ENCODE assay signal across 8 mouse cellular contexts in genomic region chr2:60283208-60283750, GRCm38 (mm10). TPM values are rescaled to one million over a fixed set of nuclear protein-coding genes. Genes with fewer than 3 reads are reported as not detected.
A peak's percentile ranks its signal among the peaks of the same experiment; 100 is the strongest.
DNase-seq lines count a peak whose midpoint lies in the region; ATAC-seq and TF ChIP-seq lines count a peak whose summit lies in the region.

No protein-coding gene starts in this region.

- H3K4me2 ChIP-seq in embryonic facial prominence, embryonic 13.5 days, result peak overlapping the region; percentile 95
- peak overlapping the region; percentile 85 for H3K4me2 ChIP-seq in intestine, embryonic 14.5 days (ENCODE audit: low read length)
- peak overlapping the region; percentile 82 for H3K4me2 ChIP-seq in midbrain, embryonic 12.5 days (replicated peaks)

- peak overlapping the region; percentile 99 for H3K27ac ChIP-seq in liver, adult 2 months (replicated peaks; ENCODE audit: insufficient read depth, low read depth, low read length)
- peak overlapping the region; percentile 72 for H3K27ac ChIP-seq in embryonic facial prominence, embryonic 13.5 days
- no peak overlapping the region for H3K27ac ChIP-seq in intestine, embryonic 14.5 days (ENCODE audit: low read depth)
- no peak overlapping the region for H3K27ac ChIP-seq in midbrain, embryonic 12.5 days (replicated peaks)

- peak overlapping the region; percentile 79 for H3K4me3 ChIP-seq in liver, adult 2 months (ENCODE audit: insufficient read depth, low read depth, low read length)
- peak overlapping the region; percentile 59 for H3K4me3 ChIP-seq in embryonic facial prominence, embryonic 13.5 days
- H3K4me3 ChIP-seq in intestine, embryonic 14.5 days (ENCODE audit: low read depth, low read length), result peak overlapping the region; percentile 47
- H3K4me3 ChIP-seq in midbrain, embryonic 12.5 days, result peak overlapping the region; percentile 39

- TF ChIP-seq CTCF in liver, adult 2 months (IDR thresholded peaks at IDR 0.05; ENCODE audit: low read depth, low read length), result no peak

- H3K9me3 ChIP-seq in embryonic facial prominence, embryonic 13.5 days, result no peaks in the 10 kb centered on the region
- no peaks in the 10 kb centered on the region for H3K9me3 ChIP-seq in intestine, embryonic 14.5 days (ENCODE audit: control insufficient read depth, low read length)
- no peaks in the 10 kb centered on the region for H3K9me3 ChIP-seq in midbrain, embryonic 12.5 days

- H3K36me3 ChIP-seq in liver, adult 2 months (ENCODE audit: control insufficient read depth, insufficient read depth, low read length), result peaks cover 24% of the 10 kb centered on the region
- H3K36me3 ChIP-seq in embryonic facial prominence, embryonic 13.5 days, result peaks cover 1% of the 10 kb centered on the region; the same call in 1 of the 2 replicates
- H3K36me3 ChIP-seq in intestine, embryonic 14.5 days (ENCODE audit: control insufficient read depth, insufficient read depth, low read length), result no peaks in the 10 kb centered on the region
- no peaks in the 10 kb centered on the region for H3K36me3 ChIP-seq in midbrain, embryonic 12.5 days

- ATAC-seq in embryonic facial prominence, embryonic 13.5 days (ENCODE audit: insufficient number of reproducible peaks, insufficient read depth, low FRiP score, low TSS enrichment, low read depth), result no peak; the same call in 1 of the 2 replicates
- no peak for ATAC-seq in intestine, embryonic 14.5 days (replicated peaks; ENCODE audit: low FRiP score, low TSS enrichment, low read depth)
- no peak for ATAC-seq in midbrain, embryonic 12.5 days (ENCODE audit: low FRiP score, low read depth)
- ATAC-seq in erythroid progenitor cell, adult 5-6 weeks (replicated peaks; ENCODE audit: low FRiP score, poor library complexity, severe bottlenecking), result no peak

- 2% methylated on average over 9 of the region's 9 CpGs for WGBS in liver, adult 2 months
- 2% methylated on average over 9 of the region's 9 CpGs for WGBS in embryonic facial prominence, embryonic 13.5 days
- WGBS in intestine, embryonic 14.5 days, result 11% methylated on average over 9 of the region's 9 CpGs
- WGBS in midbrain, embryonic 12.5 days, result 3% methylated on average over 9 of the region's 9 CpGs

- TF ChIP-seq POLR2A in liver, adult 2 months (IDR thresholded peaks at IDR 0.05; ENCODE audit: extremely low read depth, insufficient read depth, low read length), result no peak

- H3K9ac ChIP-seq in liver, adult 2 months (ENCODE audit: low read depth, low read length), result peak overlapping the region; percentile 94
- H3K9ac ChIP-seq in embryonic facial prominence, embryonic 13.5 days, result peak overlapping the region; percentile 77
- peak overlapping the region; percentile 46 for H3K9ac ChIP-seq in intestine, embryonic 14.5 days (ENCODE audit: low read length)
- H3K9ac ChIP-seq in midbrain, embryonic 12.5 days (replicated peaks), result peak overlapping the region; percentile 46

- no peaks in the 10 kb centered on the region for H3K27me3 ChIP-seq in liver, adult 2 months (ENCODE audit: control insufficient read depth, insufficient read depth, low read length)
- H3K27me3 ChIP-seq in embryonic facial prominence, embryonic 13.5 days, result no peaks in the 10 kb centered on the region
- 0 out of 2 replicates have a peak, but pooled peaks cover 3% of the 10 kb centered on the region for H3K27me3 ChIP-seq in intestine, embryonic 14.5 days (replicated peaks; ENCODE audit: control insufficient read depth, insufficient read depth, low read length)
- peaks cover 31% of the 10 kb centered on the region for H3K27me3 ChIP-seq in midbrain, embryonic 12.5 days

- H3K79me2 ChIP-seq in liver, adult 2 months (ENCODE audit: control insufficient read depth, insufficient read depth, low read length), result peaks cover 24% of the 10 kb centered on the region

- peak; percentile 73 for DNase-seq in liver, adult 2 months (ENCODE audit: extremely low read depth, low read depth, low spot score)
- DNase-seq in liver, result no peak
- no peak for DNase-seq in intestine, embryonic 14.5 days (ENCODE audit: low spot score)
- no peak for DNase-seq in spleen, adult 18-20 months
- no peak for DNase-seq in thymus, adult 18-20 months

- H3K4me1 ChIP-seq in liver, adult 2 months (ENCODE audit: control insufficient read depth, insufficient read depth, low read length), result peaks cover 18% of the 10 kb centered on the region
- H3K4me1 ChIP-seq in embryonic facial prominence, embryonic 13.5 days, result peaks cover 15% of the 10 kb centered on the region
- H3K4me1 ChIP-seq in intestine, embryonic 14.5 days (replicated peaks; ENCODE audit: control insufficient read depth, insufficient read depth, low read length), result peaks cover 10% of the 10 kb centered on the region
- H3K4me1 ChIP-seq in midbrain, embryonic 12.5 days, result peaks cover 12% of the 10 kb centered on the region

RNA-seq across cellular contexts. Expression of gene Cd302, which starts 1.0 kb away (rescaled TPM):
- 440 and 468 TPM in 2 replicates for total RNA-seq in liver, adult 2 months (2014; rRNA removed)
- 200 and 218 TPM in 2 replicates for polyA plus RNA-seq in liver, adult 2 months (2012; rRNA removed)
- 55.0 and 55.3 TPM in 2 replicates for polyA plus RNA-seq in embryonic facial prominence, embryonic 13.5 days (2015; fragmentation: Nextera tagmentation; extraction: Ambion mirVana)
- polyA plus RNA-seq in intestine, embryonic 14.5 days (2014; fragmentation: Nextera tagmentation; extraction: Ambion mirVana), result 27.3 and 27.5 TPM in 2 replicates
- polyA plus RNA-seq in midbrain, embryonic 12.5 days (2016; fragmentation: Nextera tagmentation; extraction: Ambion mirVana), result 15.5 and 18.2 TPM in 2 replicates
- 15.5 and 37.7 TPM in 2 replicates for total RNA-seq in erythroid progenitor cell, adult 5-6 weeks (2015; ENCODE audit: low replicate concordance)
- 0.98 and 2.4 TPM in 2 replicates for total RNA-seq in erythroid progenitor cell, adult 5-6 weeks (2017; ENCODE audit: low replicate concordance)

Comparison
In these comparisons a context has a peak if more than half of its experiments do, and no peak if none do; other contexts are left out.
1. H3K27ac ChIP-seq: peak in liver, adult 2 months (single experiment) and embryonic facial prominence, embryonic 13.5 days (single experiment); none in intestine, embryonic 14.5 days (single experiment) and midbrain, embryonic 12.5 days (single experiment).
2. Peak in every context shown above with its lines, with median percentiles within 50 percentile points of each other: H3K4me3 ChIP-seq, H3K9ac ChIP-seq and H3K4me2 ChIP-seq.